Mouse (Mus musculus): ENCODE data around the gene Fam131b.

The Fam131b gene

GRCm38 (mm10) chr6:42355794-42356600, 31.6 kb upstream of the Fam131b start:
- DNase-seq, result no peak

- no peak for DNase-seq
Measured at GRCm38 (mm10) chr6:42355366-42355765, 30.9 kb upstream of the Fam131b start.

DNA sequence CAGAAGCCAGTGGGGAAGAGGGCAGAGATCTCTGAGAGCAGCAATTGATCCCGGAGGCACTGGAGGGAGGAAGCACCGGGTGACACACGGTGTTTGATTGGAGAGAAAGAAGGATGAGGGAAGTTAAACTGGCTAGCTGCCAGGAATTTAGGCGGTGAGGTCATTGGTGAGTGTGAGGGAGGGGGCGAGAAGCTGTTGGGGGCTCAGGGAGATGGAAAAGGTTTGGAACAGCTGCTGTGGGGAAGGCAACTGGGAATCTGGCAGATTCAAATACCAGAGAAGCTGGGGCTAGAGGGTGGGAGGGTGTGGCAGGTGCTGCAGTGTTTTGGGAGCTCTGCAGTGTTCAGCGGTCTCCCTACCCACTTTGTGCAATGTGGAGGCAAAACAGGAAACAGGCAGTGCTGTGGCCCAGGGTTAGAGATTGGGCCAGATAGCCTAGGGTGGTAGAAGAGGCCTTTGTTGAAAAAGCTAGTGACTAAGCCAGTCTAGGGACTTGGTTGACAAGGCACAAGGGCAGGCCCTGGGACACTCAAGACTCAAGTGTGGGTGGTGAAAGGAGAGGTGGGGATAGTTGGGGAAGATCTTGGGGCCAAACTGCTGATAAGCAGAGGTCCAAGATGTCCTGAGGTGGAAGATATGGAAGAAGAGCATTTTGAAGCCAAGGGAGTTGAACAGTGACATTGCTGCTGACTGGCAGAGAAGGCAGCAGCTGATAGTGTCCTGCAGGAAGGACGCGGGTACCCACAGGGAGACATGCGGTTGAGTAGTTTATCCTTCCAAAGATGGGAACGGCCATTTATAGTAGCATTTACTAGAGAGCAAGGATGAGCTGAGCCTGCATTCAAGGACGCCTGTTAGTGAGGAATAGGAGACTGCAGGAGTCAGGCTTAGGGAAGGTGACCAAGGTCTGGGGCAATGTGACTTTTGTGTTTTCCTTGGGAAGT, 29.9 kb upstream of the Fam131b start:
- no peak for DNase-seq

DNA sequence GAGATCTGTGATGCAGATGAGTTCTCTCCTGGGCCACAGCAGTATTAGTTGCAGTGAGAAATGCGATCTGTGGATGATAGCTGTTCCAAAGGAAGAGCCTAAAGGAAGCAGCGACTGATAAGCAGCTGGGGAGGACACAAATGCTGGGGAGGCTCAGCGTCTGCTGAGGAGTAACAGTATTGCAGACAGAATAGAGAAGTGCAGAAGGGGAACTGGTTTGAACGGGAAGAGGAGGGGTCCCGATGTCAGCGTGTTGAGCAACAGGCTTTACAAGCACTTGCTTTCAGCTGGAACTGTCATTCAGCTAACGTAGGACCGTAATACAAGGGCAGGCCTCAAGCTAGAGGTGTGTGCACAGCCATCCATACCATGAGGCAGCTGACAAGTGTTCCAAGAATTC, 28.7 kb upstream of the Fam131b start:
- no peak for DNase-seq

GRCm38 (mm10) chr6:42352486-42352846, 28.0 kb upstream of the Fam131b start:
- no peak for DNase-seq

GRCm38 (mm10) chr6:42351776-42352485, 27.5 kb upstream of the Fam131b start:
- DNase-seq, result peak; percentile 44

DNA sequence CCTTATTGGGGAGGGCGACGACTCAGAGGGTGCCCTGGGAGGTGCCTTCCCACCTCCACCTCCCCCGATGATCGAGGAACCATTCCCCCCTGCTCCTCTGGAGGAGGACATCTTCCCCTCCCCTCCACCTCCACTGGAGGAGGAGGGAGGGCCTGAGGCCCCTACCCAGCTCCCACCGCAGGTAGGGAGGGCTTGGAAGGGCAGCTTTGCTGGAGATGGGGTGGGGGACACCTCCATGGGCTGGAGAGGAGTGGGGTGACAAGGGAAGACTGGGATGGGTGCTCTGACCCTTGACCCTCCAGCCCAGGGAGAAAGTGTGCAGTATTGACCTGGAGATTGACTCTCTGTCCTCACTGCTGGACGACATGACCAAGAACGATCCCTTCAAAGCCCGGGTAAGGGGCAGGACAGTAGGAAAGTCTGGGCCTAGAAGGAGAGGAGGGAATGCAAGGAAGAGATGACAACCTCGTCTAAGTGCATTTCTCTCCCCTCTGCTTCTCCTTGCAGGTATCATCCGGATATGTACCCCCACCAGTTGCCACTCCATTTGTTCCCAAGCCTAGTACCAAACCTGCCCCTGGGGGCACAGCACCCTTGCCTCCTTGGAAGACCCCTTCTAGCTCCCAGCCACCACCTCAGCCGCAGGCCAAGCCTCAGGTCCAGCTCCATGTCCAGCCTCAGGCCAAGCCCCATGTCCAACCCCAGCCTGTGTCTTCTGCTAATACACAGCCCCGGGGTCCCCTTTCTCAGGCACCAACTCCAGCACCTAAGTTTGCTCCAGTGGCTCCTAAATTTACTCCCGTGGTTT, 26.7 kb upstream of the Fam131b start:
- DNase-seq, result no peak

GRCm38 (mm10) chr6:42350021-42350967, 25.9 kb upstream of the Fam131b start:
- peak; percentile 95 for DNase-seq

GRCm38 (mm10) chr6:42349426-42350020, 25.1 kb upstream of the Fam131b start, which contains the start of gene Zyx:
Zyx (plus strand) TSS chr6:42349630.
- DNase-seq, result peak; percentile 94

DNA sequence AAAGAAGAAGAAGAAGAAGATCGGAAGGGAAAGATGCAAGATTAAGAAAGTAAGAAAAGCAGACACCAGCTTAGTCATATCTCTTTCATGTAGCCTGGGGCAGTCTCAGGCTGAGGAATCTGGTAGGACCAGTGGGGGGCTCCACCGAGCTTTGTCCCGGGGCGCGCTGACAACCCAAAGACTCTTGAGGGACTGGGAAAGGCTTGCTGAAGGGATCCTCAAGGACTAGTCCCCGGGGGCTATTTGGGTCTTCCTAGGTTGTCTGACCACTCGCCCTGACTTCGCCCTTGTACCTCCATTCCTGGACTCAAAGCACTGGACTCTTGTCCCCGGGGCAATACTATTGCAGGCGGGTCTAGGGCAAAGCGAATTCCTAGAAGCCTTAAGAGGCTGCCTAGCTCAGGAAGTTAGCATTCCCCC, 24.6 kb upstream of the Fam131b start:
- peak; percentile 78 for DNase-seq

GRCm38 (mm10) chr6:42348281-42349005, 24.0 kb upstream of the Fam131b start:
- DNase-seq, result no peak

- DNase-seq, result no peak
Measured at GRCm38 (mm10) chr6:42344255-42344654, 19.8 kb upstream of the Fam131b start.

- no peak for DNase-seq
Measured at GRCm38 (mm10) chr6:42343361-42344120, 19.1 kb upstream of the Fam131b start.

DNA sequence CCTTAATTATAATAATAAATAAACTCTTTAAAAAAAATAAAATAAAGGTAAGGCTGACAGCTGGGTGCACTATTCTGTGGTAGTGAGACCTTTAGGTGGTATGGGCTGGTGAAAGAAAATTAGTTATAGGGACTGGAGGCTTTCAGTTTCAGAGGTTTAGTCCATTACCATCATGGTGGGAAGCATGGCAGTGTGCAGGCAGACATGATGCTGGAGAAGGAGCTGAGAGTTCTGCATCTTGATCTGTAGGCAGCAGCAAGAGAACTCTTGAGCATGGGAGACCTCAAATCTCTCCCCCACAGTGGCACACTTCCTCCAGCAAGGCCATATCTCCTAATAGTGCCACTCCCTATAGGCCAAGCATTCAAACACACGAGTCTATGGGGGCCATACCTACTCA, 17.7 kb upstream of the Fam131b start:
- DNase-seq, result no peak

GRCm38 (mm10) chr6:42339981-42340380, 15.5 kb upstream of the Fam131b start:
- DNase-seq, result no peak

- DNase-seq, result no peak
Measured at GRCm38 (mm10) chr6:42339189-42339588, 14.7 kb upstream of the Fam131b start.

GRCm38 (mm10) chr6:42330946-42331345, 6.5 kb upstream of the Fam131b start:
- peak; percentile 48 for DNase-seq

- DNase-seq, result no peak
Measured at GRCm38 (mm10) chr6:42330216-42330615, 5.8 kb upstream of the Fam131b start.

- DNase-seq, result no peak
Measured at GRCm38 (mm10) chr6:42328757-42329156, 4.3 kb upstream of the Fam131b start.

Measured in kidney, adult 9 months (tissue).